Mouse (Mus musculus) embryonic fibroblast, embryonic 13.5 days (primary cell): ENCODE results near the gene 4921539E11Rik.

Source experiments
- CTCF ChIP-seq: IDR thresholded peaks from 2 replicates; pipeline ENCODE4 v1.5.1; 2011; ENCODE audit warnings: mild to moderate bottlenecking, control low read depth, low read length, moderate library complexity, borderline replicate concordance; ENCODE audit not compliant: insufficient read depth
- POLR2A ChIP-seq: IDR thresholded peaks from 2 replicates; pipeline ENCODE4 v1.6.1; 2011; ENCODE audit warnings: low read depth, mild to moderate bottlenecking, control low read depth, low read length, moderate library complexity

- TF ChIP-seq POLR2A: no peak
- TF ChIP-seq CTCF: no peak
These were observed 90.6 kb downstream of the 4921539E11Rik start for GRCm38 (mm10) chr4:103200046-103200445.
